Comparison of ENCODE assay signal across 9 mouse cellular contexts in the genomic region with DNA sequence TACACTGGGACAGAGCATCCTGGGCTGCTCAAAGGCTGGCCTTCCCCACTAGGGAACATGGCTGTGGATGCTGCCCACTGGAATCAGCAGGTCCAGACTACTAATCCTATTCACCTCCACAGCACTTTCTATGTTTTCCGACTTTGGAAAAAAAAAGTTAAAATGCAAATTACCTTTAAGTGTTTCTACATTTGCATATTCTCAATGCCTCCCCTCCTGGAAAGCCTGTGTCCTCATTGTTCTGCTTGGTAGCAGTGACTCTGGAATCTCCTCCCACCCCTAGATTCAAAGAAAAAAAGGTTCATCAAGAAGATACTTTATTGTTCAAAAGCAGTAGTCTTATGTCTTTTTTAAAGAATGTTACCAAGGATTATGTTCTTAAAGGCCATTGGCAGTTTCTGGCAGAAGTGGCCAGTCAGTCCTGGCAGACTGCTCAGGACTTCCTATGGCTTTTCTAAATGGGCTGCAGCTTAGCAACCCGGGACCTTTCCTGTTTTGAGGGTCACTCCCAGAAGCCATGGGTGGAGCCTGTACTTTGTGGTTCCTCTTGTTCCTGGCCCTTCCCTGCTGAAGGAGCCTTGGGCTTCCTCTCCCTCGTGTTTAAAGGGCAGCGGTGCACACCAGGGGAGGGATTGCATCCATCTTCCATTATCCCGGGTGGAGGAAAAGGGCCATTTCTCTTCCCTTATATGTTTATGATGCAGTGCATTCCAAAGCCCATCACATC. TPM values are rescaled to one million over a fixed set of nuclear protein-coding genes. Genes with fewer than 3 reads are reported as not detected.
DNase-seq lines count a peak whose midpoint lies in the region; ATAC-seq and TF ChIP-seq lines count a peak whose summit lies in the region.
"Had no signal": no experiment of that assay in that cellular context is flagged by ENCODE, and none has a peak within 500 bp of the region (broad histone marks: within the 10 kb centered on the region; RNA-seq: fewer than 3 reads in every experiment).

No protein-coding gene starts in this region.

- H3K27me3 ChIP-seq in heart, embryonic 12.5 days (replicated peaks), result no peaks in the 10 kb centered on the region
- no peaks in the 10 kb centered on the region for H3K27me3 ChIP-seq in kidney, adult 2 months (replicated peaks; ENCODE audit: control insufficient read depth, insufficient read depth, low read length)
- H3K27me3 ChIP-seq in midbrain, embryonic 13.5 days, result peaks cover 28% of the 10 kb centered on the region
- H3K27me3 ChIP-seq in intestine, embryonic 15.5 days (replicated peaks), result no peaks in the 10 kb centered on the region
- H3K27me3 ChIP-seq in liver, postnatal 0 days (ENCODE audit: insufficient read depth, low read length), result no peaks in the 10 kb centered on the region

- DNase-seq in heart, adult 18-20 months, result peak; percentile 66 to 91
- DNase-seq in embryo, embryonic 9.5 days (ENCODE audit: extremely low spot score), result peak; percentile 53
- peak; percentile 79 for DNase-seq in kidney, adult 2 months
- DNase-seq in liver, postnatal 0 days, result no peak
- DNase-seq in right cerebral cortex, postnatal 36 days (ENCODE audit: low spot score in 2 of 2), result no peak

- H3K4me2 ChIP-seq in heart, embryonic 12.5 days, result no peak overlapping the region
- H3K4me2 ChIP-seq in midbrain, embryonic 13.5 days (replicated peaks), result no peak overlapping the region
- no peak overlapping the region for H3K4me2 ChIP-seq in intestine, embryonic 15.5 days (replicated peaks)
- H3K4me2 ChIP-seq in liver, postnatal 0 days (ENCODE audit: low read depth, low read length), result no peak overlapping the region

- no peak overlapping the region for H3K4me3 ChIP-seq in heart, embryonic 12.5 days
- no peak overlapping the region for H3K4me3 ChIP-seq in kidney, adult 2 months (ENCODE audit: insufficient read depth, low read depth, low read length)
- H3K4me3 ChIP-seq in midbrain, embryonic 13.5 days (replicated peaks), result no peak overlapping the region
- H3K4me3 ChIP-seq in intestine, embryonic 15.5 days (replicated peaks), result no peak overlapping the region
- no peak overlapping the region for H3K4me3 ChIP-seq in liver, postnatal 0 days (ENCODE audit: low read depth, low read length)

- TF ChIP-seq CTCF in kidney, adult 2 months (conservative IDR thresholded peaks at IDR 0.05; ENCODE audit: insufficient read depth, insufficient read length, low read depth, low read length), result no peak
- TF ChIP-seq CTCF in liver, postnatal 0 days (IDR thresholded peaks at IDR 0.05; ENCODE audit: low read depth), result no peak

- no peak overlapping the region for H3K9ac ChIP-seq in heart, embryonic 12.5 days
- no peak overlapping the region for H3K9ac ChIP-seq in midbrain, embryonic 13.5 days (replicated peaks)
- no peak overlapping the region for H3K9ac ChIP-seq in intestine, embryonic 15.5 days
- no peak overlapping the region for H3K9ac ChIP-seq in liver, postnatal 0 days (replicated peaks)

- TF ChIP-seq POLR2A in kidney, adult 2 months (IDR thresholded peaks at IDR 0.05; ENCODE audit: low read depth, low read length), result no peak

- TF ChIP-seq EP300 in liver, postnatal 0 days (IDR thresholded peaks at IDR 0.05; ENCODE audit: low read depth), result no peak

- WGBS in heart, embryonic 12.5 days, result 46% methylated on average over 5 of the region's 5 CpGs
- 41% methylated on average over 5 of the region's 5 CpGs for WGBS in kidney, adult 2 months
- 3% methylated on average over 5 of the region's 5 CpGs for WGBS in midbrain, embryonic 13.5 days
- WGBS in intestine, embryonic 15.5 days, result 30% methylated on average over 5 of the region's 5 CpGs
- 38% methylated on average over 5 of the region's 5 CpGs for WGBS in liver, postnatal 0 days (ENCODE audit: insufficient replicate concordance)

- peaks cover 10% of the 10 kb centered on the region; the same call in 1 of the 2 replicates for H3K4me1 ChIP-seq in heart, embryonic 12.5 days (replicated peaks)
- no peaks in the 10 kb centered on the region for H3K4me1 ChIP-seq in kidney, adult 2 months (ENCODE audit: control insufficient read depth, insufficient read depth, low read length)
- H3K4me1 ChIP-seq in midbrain, embryonic 13.5 days (replicated peaks), result peaks cover 53% of the 10 kb centered on the region
- H3K4me1 ChIP-seq in intestine, embryonic 15.5 days (replicated peaks), result no peaks in the 10 kb centered on the region
- H3K4me1 ChIP-seq in liver, postnatal 0 days (ENCODE audit: insufficient read depth), result no peaks in the 10 kb centered on the region

- H3K36me3 ChIP-seq in heart, embryonic 12.5 days, result no peaks in the 10 kb centered on the region
- H3K36me3 ChIP-seq in kidney, adult 2 months (ENCODE audit: control insufficient read depth, insufficient read depth, low read length), result no peaks in the 10 kb centered on the region
- peaks cover 5% of the 10 kb centered on the region; the same call in 1 of the 2 replicates for H3K36me3 ChIP-seq in midbrain, embryonic 13.5 days
- no peaks in the 10 kb centered on the region for H3K36me3 ChIP-seq in intestine, embryonic 15.5 days
- no peaks in the 10 kb centered on the region for H3K36me3 ChIP-seq in liver, postnatal 0 days (replicated peaks; ENCODE audit: insufficient read depth, low read length)
- H3K36me3 ChIP-seq: G1E had no signal

- H3K27ac ChIP-seq in heart, embryonic 12.5 days (ENCODE audit: poor library complexity, severe bottlenecking), result no peak overlapping the region
- H3K27ac ChIP-seq in kidney, adult 2 months (ENCODE audit: insufficient read depth, low read depth, low read length), result 0 out of 2 replicates have a peak overlapping the region, but pooled peaks have one; percentile 30
- H3K27ac ChIP-seq in midbrain, embryonic 13.5 days, result peak overlapping the region; percentile 20; the same call in 1 of the 2 replicates
- no peak overlapping the region for H3K27ac ChIP-seq in intestine, embryonic 15.5 days
- no peak overlapping the region for H3K27ac ChIP-seq in liver, postnatal 0 days (ENCODE audit: low read depth)

- no peak for ATAC-seq in heart, embryonic 12.5 days (ENCODE audit: insufficient number of reproducible peaks, low FRiP score)
- peak; percentile 60 for ATAC-seq in midbrain, embryonic 13.5 days
- ATAC-seq in intestine, embryonic 15.5 days, result no peak
- ATAC-seq in liver, postnatal 0 days, result no peak

- no peaks in the 10 kb centered on the region for H3K9me3 ChIP-seq in heart, embryonic 12.5 days (replicated peaks)
- H3K9me3 ChIP-seq in midbrain, embryonic 13.5 days, result no peaks in the 10 kb centered on the region
- H3K9me3 ChIP-seq in intestine, embryonic 15.5 days, result no peaks in the 10 kb centered on the region
- no peaks in the 10 kb centered on the region for H3K9me3 ChIP-seq in liver, postnatal 0 days (ENCODE audit: low read length)

RNA-seq across cellular contexts. Expression of a gene that starts 54.5 kb away (rescaled TPM):
- not detected for total RNA-seq in heart, adult 18-20 months (2021)
- 0.18 TPM in 1 of 2 replicates, not detected in the other for polyA plus RNA-seq in heart, embryonic 12.5 days (2016; fragmentation: Nextera tagmentation; extraction: Ambion mirVana)
- not detected in 2 replicates for polyA plus RNA-seq in kidney, adult 2 months (2012; rRNA removed)
- 33.3 and 72.3 TPM in 2 replicates for polyA plus RNA-seq in midbrain, embryonic 13.5 days (2015; fragmentation: Nextera tagmentation; extraction: Ambion mirVana)
- polyA plus RNA-seq in intestine, embryonic 15.5 days (2015; fragmentation: Nextera tagmentation; extraction: Ambion mirVana), result 0.09 and 0.15 TPM in 2 replicates
- 0.52 and 0.57 TPM in 2 replicates for polyA plus RNA-seq in liver, postnatal 0 days (2015; fragmentation: Nextera tagmentation; extraction: Ambion mirVana)
- polyA plus RNA-seq: G1E had no signal

Comparison
In these comparisons a context has a peak if more than half of its experiments do, and no peak if none do; other contexts are left out.
1. DNase-seq: peak in heart, adult 18-20 months (2 of 2), embryo, embryonic 9.5 days (single experiment) and kidney, adult 2 months (single experiment); none in liver, postnatal 0 days (single experiment) and right cerebral cortex, postnatal 36 days (0 of 2).
2. H3K27ac ChIP-seq: peak in kidney, adult 2 months (single experiment) and midbrain, embryonic 13.5 days (single experiment); none in heart, embryonic 12.5 days (single experiment), intestine, embryonic 15.5 days (single experiment) and liver, postnatal 0 days (single experiment).
3. RNA of a gene that starts 54.5 kb away (polyA plus RNA-seq): 33.3 to 72.3 TPM in midbrain, embryonic 13.5 days; 0.52 to 0.57 TPM in liver, postnatal 0 days, 0.18 TPM in heart, embryonic 12.5 days, 0.09 to 0.15 TPM in intestine, embryonic 15.5 days and not detected in kidney, adult 2 months; every median in the first group is over 10 times any median in the second.